Mouse (Mus musculus) forebrain, embryonic 15.5 days (tissue): ENCODE measurements around the gene Cd160. TPM values are rescaled to one million over a fixed set of nuclear protein-coding genes. Genes with fewer than 3 reads are reported as not detected.
A peak's percentile ranks its signal among the peaks of the same experiment; 100 is the strongest.

Experiments
- ATAC-seq: fragments of 200-750 bp; cut with Nextera tagmentation; replicated peaks from 2 replicates; pipeline ENCODE4 v1.8.0; 2017; ENCODE audit warnings: mild to moderate bottlenecking, moderate TSS enrichment, moderate library complexity
- H3K27ac ChIP-seq: fragments of 300-500 bp; sonication (generic); replicated peaks from 2 replicates; pipeline ENCODE4 v1.5.1; 2015; ENCODE audit warnings: mild to moderate bottlenecking, inconsistent platforms
- H3K27me3 ChIP-seq: fragments of 300-500 bp; sonication (generic); 2 replicates; pipeline ENCODE4 v1.6.1; 2015; ENCODE audit warnings: inconsistent platforms
- H3K36me3 ChIP-seq: fragments of 300-500 bp; sonication (generic); 2 replicates; pipeline ENCODE4 v1.6.1; 2015; ENCODE audit warnings: mild to moderate bottlenecking, inconsistent platforms
- H3K4me1 ChIP-seq: fragments of 300-500 bp; sonication (generic); 2 replicates; pipeline ENCODE4 v1.6.1; 2015; ENCODE audit warnings: inconsistent platforms
- H3K4me2 ChIP-seq: fragments of 300-500 bp; sonication (generic); replicated peaks from 2 replicates; pipeline ENCODE4 v1.6.1; 2015; ENCODE audit warnings: mild to moderate bottlenecking, inconsistent platforms
- H3K4me3 ChIP-seq: fragments of 300-500 bp; sonication (generic); 2 replicates; pipeline ENCODE4 v1.5.1; 2015; ENCODE audit warnings: mild to moderate bottlenecking, inconsistent platforms
- H3K9ac ChIP-seq: fragments of 300-500 bp; sonication (generic); replicated peaks from 2 replicates; pipeline ENCODE4 v1.6.1; 2015; ENCODE audit warnings: mild to moderate bottlenecking, inconsistent platforms
- H3K9me3 ChIP-seq: fragments of 300-500 bp; sonication (generic); 2 replicates; pipeline ENCODE4 v1.6.1; 2016; ENCODE audit warnings: inconsistent platforms
- WGBS: fragments of 180-500 bp; shearing (Covaris S2); methylation state at CpG from one replicate; pipeline ENCODE4 v1.1.7; 2015; ENCODE audit warnings: mixed read lengths; 5-methylcytosine and 5-hydroxymethylcytosine counted together
- polyA plus RNA-seq: library from polyadenylated mRNA; unstranded; fragments of >200 nt; fragmentation: Nextera tagmentation; extraction: Ambion mirVana; gene quantifications from 2 replicates; pipeline ENCODE4 v1.2.1, GENCODE M21; 2015

Cd160 gene
- polyA plus RNA-seq, 1 experiment from 2014 or later, result 0.11 TPM

DNA sequence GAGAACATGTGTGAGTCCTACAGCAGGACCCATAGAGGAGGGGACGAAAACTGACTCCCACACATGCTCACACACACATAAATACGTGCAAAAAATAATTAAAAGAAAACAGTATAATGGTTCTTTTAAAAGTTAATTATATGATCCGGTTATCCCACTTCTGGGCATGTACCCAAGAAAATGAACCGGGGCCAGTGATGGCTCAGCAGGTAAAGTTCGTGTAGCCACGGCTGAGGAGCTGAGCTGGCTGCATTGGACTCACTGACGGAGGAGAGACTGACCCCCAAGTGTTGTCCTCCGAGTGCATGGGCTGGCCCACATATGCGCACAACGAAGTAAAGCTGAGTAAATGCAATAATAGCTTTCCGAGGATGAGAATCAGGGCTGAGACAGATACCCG is 4.5 kb downstream of the Cd160 start:
- 71% methylated on average over 12 of the region's 12 CpGs for WGBS
- H3K4me1 ChIP-seq, result no peaks in the 10 kb centered on the region

DNA sequence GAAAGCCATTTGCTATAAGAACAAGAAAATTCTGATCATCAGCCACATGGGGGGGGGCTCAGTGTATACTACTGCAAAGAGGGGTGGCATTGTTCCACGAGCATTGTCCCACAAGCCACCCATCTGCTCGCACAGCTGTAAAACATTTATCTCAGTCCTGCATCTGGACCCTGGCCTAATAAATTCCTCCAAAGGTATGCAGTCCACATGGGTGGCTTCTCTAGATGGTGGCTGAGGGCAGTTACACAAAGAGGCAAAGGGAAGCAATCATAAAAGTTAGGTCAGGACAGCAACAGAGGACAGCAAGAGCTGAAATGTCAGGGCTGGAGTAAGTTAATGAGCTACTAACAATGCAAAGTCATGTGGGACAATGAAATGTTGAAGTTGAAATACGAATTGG is 5.5 kb downstream of the Cd160 start:
- no peak for ATAC-seq

More for the DNA sequence above, 4.5 kb downstream of the Cd160 start:
- Histone ChIP-seq H3K9me3 (no peaks in the 10 kb centered on the region), H3K4me2 (no peak overlapping the region), H3K27me3 (no peaks in the 10 kb centered on the region), H3K36me3 (no peaks in the 10 kb centered on the region), H3K27ac (no peak overlapping the region), H3K4me3 (no peak overlapping the region), H3K9ac (no peak overlapping the region)
- no peak for ATAC-seq

DNA sequence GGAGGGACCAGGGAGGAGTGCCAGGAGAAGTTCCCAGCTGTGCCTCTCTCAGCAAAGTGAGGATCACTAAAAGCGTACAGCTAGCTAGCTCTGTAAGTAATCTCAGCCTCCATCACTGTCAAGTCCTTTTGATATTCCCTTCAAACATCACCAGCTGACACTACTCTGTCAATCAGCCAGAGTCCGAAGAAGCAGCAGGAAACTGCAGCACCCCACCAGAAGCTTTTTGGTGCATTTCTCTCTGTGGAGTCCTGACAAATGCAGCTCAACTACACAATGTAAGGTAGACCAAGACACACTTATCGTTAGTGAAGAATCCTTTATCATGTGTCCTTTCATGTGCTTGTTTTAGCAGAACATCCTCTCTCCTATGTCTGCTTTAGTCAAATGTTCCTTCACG is 7.6 kb downstream of the Cd160 start:
- no peak overlapping the region for H3K9ac ChIP-seq
- no peak overlapping the region for H3K27ac ChIP-seq
- H3K27me3 ChIP-seq, result no peaks in the 10 kb centered on the region
- H3K4me3 ChIP-seq, result no peak overlapping the region
- no peak for ATAC-seq
- 87% methylated on average over 4 of the region's 4 CpGs for WGBS
- no peaks in the 10 kb centered on the region for H3K9me3 ChIP-seq
- H3K4me1 ChIP-seq, result no peaks in the 10 kb centered on the region
- no peaks in the 10 kb centered on the region for H3K36me3 ChIP-seq
- H3K4me2 ChIP-seq, result no peak overlapping the region

More for the DNA sequence above, 5.5 kb downstream of the Cd160 start:
- Histone ChIP-seq H3K4me2 (no peak overlapping the region), H3K27me3 (no peaks in the 10 kb centered on the region), H3K27ac (no peak overlapping the region), H3K36me3 (no peaks in the 10 kb centered on the region), H3K9ac (no peak overlapping the region), H3K4me1 (no peaks in the 10 kb centered on the region), H3K9me3 (no peaks in the 10 kb centered on the region), H3K4me3 (no peak overlapping the region)
- WGBS, result 66% methylated on average over 3 of the region's 3 CpGs

DNA sequence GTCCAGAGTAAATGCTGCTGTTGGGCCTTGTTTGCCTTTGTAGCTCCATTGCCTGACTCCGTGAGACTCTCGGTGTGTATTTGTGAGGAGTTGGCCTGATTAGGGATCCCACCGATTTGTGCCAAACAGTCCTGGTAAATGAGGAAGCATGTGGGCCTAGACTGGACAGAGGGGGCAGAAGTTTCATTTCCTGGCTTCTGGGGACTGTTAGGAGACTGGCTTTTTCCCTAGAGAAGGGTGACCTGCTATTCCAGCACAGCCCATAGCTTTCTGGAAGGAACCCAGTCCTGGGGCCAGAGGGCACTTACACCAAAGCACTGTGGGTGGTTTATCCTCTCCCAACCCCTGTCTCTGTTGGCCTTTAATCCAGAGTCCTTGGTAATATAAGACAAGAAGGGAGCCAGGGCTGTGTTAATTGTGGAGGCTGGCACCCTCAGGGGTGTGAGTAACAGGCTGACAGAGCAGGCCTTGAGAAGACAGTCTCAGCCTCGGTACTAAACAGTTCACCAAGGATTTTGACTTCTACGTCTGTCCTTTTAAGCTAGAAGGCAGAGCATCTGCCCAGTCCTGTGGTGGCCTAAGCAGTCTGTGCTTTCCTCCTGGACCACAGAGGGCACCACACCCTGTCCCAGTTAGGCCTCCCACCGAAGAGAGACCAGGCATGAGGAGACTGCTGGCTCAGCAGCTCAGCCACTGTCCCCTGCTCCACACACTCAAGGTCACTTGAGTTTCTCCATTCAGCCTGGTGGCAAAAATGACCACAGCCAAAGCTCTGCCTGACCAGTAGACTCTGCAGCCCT is 8.8 kb downstream of the Cd160 start:
- Histone ChIP-seq H3K27me3 (no peaks in the 10 kb centered on the region), H3K4me1 (no peaks in the 10 kb centered on the region), H3K9ac (no peak overlapping the region), H3K4me2 (no peak overlapping the region), H3K36me3 (no peaks in the 10 kb centered on the region), H3K27ac (no peak overlapping the region), H3K4me3 (no peak overlapping the region), H3K9me3 (no peaks in the 10 kb centered on the region)
- WGBS, result 78% methylated on average over 6 of the region's 6 CpGs
- no peak for ATAC-seq

DNA sequence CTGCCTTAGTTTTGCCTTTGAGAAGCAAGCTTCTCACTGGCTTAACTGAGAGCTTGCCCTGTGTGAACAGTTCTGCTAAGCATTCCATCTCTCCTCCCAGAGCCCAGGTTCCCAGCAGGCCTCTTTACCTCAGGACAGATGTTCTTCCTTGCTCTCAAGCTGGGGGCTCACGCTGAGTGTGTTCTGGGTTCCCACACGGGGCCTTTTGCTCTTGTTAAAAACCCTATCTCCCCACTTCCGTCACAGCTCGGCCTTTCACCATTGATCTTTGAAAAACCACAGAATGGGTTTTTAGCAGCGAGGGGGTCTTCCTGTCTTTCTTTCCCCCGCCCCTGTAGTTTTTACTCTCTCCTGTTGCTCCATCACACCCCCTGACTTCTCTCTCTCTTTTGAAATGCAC is 14.8 kb downstream of the Cd160 start:
- H3K9me3 ChIP-seq, result no peaks in the 10 kb centered on the region
- H3K27ac ChIP-seq, result no peak overlapping the region
- no peak overlapping the region for H3K9ac ChIP-seq
- no peaks in the 10 kb centered on the region for H3K27me3 ChIP-seq
- no peak overlapping the region for H3K4me3 ChIP-seq
- peaks cover 4% of the 10 kb centered on the region; the same call in 1 of the 2 replicates for H3K4me1 ChIP-seq
- 54% methylated on average over 6 of the region's 6 CpGs for WGBS
- H3K36me3 ChIP-seq, result no peaks in the 10 kb centered on the region
- no peak for ATAC-seq
- H3K4me2 ChIP-seq, result no peak overlapping the region

DNA sequence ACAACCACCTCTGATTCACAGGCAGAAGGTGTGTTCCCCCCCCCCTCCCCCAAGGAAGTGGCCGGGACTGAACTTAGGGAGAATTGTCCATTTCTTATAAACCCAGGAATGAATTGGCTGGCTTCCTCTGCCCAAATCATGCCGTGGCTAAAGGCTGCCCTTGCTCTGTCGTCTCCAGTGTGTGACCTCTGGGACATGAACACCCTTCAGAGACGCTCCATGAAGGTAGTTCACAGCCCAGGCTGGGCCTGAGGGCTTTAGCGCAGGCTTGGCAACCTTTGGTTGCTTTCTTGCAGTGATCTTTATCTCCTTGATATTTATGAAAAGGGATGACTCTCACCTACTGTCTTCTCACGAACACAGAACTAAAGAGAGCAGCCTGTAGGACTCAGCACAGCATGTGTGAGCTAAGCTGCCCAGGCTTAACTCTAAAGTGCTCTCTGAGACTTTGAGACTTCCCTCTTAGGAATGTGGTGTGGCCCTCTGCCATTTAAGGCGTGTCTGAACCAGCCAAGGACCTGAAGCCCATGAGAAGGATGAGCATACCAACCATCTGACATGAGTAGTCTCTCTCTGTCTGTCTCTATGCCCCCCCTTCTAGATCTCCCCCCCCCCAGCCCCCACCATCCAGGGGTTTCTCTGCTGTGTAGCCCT is 15.4 kb downstream of the Cd160 start:
- Histone ChIP-seq H3K4me2 (no peak overlapping the region), H3K27ac (no peak overlapping the region), H3K36me3 (no peaks in the 10 kb centered on the region), H3K9ac (no peak overlapping the region), H3K4me3 (no peak overlapping the region), H3K4me1 (peaks cover 4% of the 10 kb centered on the region; the same call in 1 of the 2 replicates), H3K27me3 (no peaks in the 10 kb centered on the region), H3K9me3 (no peaks in the 10 kb centered on the region)
- no peak for ATAC-seq
- 69% methylated on average over 7 of the region's 7 CpGs for WGBS

DNA sequence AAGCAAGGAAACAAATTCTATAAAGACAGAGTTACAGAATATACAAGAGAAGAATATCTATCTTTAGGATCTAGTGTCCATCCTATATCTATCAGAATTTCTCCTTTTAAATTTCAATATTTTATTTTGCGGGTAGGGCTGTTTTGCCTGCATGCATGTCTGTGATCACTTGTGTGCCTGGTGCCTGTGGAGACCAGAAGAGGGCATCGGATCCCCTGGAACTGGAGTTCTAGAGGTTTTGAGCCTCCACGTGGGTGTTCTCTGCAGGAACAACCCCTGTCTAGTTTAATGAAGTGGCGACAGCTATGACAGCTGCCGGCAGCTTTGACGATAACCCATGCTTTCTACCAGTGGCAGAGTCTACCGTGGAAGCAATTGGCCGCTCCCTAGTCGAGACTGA is 16.0 kb downstream of the Cd160 start:
- H3K36me3 ChIP-seq, result no peaks in the 10 kb centered on the region
- no peak overlapping the region for H3K4me3 ChIP-seq
- H3K27ac ChIP-seq, result no peak overlapping the region
- H3K4me2 ChIP-seq, result no peak overlapping the region
- no peaks in the 10 kb centered on the region for H3K9me3 ChIP-seq
- ATAC-seq, result no peak
- 36% methylated on average over 9 of the region's 9 CpGs for WGBS
- H3K9ac ChIP-seq, result no peak overlapping the region
- H3K27me3 ChIP-seq, result no peaks in the 10 kb centered on the region
- peaks cover 4% of the 10 kb centered on the region; the same call in 1 of the 2 replicates for H3K4me1 ChIP-seq

DNA sequence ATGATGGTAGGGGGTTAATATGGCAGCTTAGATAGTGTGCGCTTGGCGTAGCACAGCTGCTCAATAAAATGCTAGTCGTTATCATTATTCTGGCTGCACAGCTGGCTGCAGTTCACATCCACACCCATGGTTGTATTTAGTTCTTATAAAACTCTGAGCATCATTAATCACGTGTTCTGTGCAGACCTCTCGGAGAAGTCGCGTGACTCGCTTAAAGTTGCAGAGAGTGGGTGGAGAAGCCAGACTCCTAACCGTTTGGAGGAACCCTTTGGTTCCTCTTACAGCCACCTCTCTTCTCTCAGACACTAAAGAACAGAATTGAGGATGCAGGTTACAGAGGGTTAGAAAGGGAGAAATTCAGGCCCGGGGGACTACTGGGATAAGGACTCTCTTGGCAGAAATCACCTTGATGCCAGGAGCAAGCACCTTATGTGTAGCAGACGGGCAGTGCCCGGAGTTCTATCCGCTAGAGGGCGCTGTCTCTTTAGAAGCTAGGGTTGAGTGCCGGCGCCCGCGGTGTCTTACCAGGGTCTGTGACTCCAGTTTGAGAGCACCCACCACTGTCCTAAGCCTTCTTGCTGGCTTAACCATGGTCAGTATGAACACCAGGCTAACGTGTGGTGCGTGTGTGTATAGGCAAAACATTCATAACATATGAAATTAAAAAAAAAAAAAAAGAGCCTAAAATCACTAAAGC is 16.6 kb downstream of the Cd160 start:
- no peaks in the 10 kb centered on the region for H3K36me3 ChIP-seq
- 44% methylated on average over 20 of the region's 20 CpGs for WGBS
- H3K27ac ChIP-seq, result no peak overlapping the region
- no peak overlapping the region for H3K9ac ChIP-seq
- H3K4me3 ChIP-seq, result no peak overlapping the region
- H3K4me2 ChIP-seq, result no peak overlapping the region
- ATAC-seq, result 0 out of 2 replicates have a peak, but pooled peaks have one; percentile 8
- no peaks in the 10 kb centered on the region for H3K27me3 ChIP-seq
- H3K4me1 ChIP-seq, result peaks cover 4% of the 10 kb centered on the region; the same call in 1 of the 2 replicates
- H3K9me3 ChIP-seq, result no peaks in the 10 kb centered on the region

DNA sequence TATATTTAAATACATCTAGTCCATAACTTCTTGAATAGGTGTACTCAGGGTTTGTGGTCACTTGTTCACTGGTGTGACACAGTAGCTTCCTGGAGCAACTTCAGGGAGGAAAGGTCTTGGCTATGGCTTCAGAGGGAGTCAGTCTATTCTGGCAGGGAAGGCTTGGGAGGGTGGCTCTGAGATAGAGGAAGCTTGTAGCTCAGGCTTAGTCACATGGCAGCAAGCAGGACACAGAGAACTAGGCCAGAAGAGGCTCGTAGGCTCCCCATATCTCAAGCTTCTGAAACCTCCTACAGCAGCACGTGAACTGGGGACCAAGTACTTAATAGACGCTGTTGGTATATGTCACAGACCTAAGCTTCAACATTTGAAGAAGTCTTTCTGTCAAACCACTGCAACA is 17.9 kb downstream of the Cd160 start:
- no peak overlapping the region for H3K4me2 ChIP-seq
- 87% methylated on average over 3 of the region's 3 CpGs for WGBS
- ATAC-seq, result no peak
- no peak overlapping the region for H3K4me3 ChIP-seq
- no peaks in the 10 kb centered on the region for H3K36me3 ChIP-seq
- H3K9me3 ChIP-seq, result no peaks in the 10 kb centered on the region
- H3K4me1 ChIP-seq, result peaks cover 4% of the 10 kb centered on the region; the same call in 1 of the 2 replicates
- no peak overlapping the region for H3K9ac ChIP-seq
- H3K27me3 ChIP-seq, result no peaks in the 10 kb centered on the region
- H3K27ac ChIP-seq, result no peak overlapping the region

DNA sequence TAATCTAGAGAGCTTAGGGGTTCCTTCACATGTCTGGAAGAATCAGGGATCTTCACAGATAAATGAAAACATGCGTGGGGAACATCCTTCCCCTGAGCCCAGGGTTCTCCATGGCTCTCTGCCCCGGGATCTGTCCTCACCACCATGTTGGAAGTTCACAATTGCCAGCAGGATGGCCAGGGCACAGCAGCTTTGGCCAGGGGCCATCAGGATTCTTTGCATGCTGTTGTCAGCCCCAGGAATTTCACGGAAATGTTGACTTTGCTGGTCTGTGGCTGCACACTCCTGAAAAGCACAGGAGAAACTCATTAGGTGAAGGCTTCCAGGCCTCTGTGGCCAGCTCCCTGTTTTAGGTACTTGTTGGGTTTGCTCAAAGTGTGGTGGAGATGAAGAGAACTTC is 20.5 kb downstream of the Cd160 start:
- H3K4me3 ChIP-seq, result no peak overlapping the region
- 86% methylated on average over 3 of the region's 3 CpGs for WGBS
- no peak overlapping the region for H3K27ac ChIP-seq
- ATAC-seq, result no peak
- no peaks in the 10 kb centered on the region for H3K9me3 ChIP-seq
- peaks cover 4% of the 10 kb centered on the region; the same call in 1 of the 2 replicates for H3K4me1 ChIP-seq
- no peaks in the 10 kb centered on the region for H3K27me3 ChIP-seq
- no peak overlapping the region for H3K9ac ChIP-seq
- H3K4me2 ChIP-seq, result no peak overlapping the region
- no peaks in the 10 kb centered on the region for H3K36me3 ChIP-seq

DNA sequence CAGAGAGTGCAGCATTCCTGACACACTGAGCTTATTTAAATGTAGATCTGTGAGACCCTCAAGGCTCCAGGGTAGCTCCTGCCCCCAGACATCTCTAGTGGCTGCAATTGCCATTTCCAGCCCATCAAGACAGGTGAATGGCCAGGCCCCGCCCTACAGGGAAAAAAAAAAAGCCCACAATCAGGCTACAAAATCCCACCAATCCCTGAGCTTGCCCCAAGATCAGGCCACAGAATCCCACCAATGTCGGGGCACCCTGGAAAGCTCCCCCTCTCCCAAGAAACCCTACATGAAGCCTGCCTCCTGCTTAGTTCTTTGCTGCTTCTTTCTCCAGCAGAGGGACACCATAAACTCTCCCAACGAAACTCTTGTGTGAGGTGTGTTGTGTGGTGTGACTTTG is 21.0 kb downstream of the Cd160 start:
- ATAC-seq, result no peak
- H3K9me3 ChIP-seq, result no peaks in the 10 kb centered on the region
- peaks cover 3% of the 10 kb centered on the region; the same call in 1 of the 2 replicates for H3K4me1 ChIP-seq
- 60% methylated on average over 3 of the region's 3 CpGs for WGBS
- no peaks in the 10 kb centered on the region for H3K36me3 ChIP-seq
- H3K4me2 ChIP-seq, result no peak overlapping the region
- no peak overlapping the region for H3K27ac ChIP-seq
- no peaks in the 10 kb centered on the region for H3K27me3 ChIP-seq
- H3K4me3 ChIP-seq, result no peak overlapping the region
- no peak overlapping the region for H3K9ac ChIP-seq

DNA sequence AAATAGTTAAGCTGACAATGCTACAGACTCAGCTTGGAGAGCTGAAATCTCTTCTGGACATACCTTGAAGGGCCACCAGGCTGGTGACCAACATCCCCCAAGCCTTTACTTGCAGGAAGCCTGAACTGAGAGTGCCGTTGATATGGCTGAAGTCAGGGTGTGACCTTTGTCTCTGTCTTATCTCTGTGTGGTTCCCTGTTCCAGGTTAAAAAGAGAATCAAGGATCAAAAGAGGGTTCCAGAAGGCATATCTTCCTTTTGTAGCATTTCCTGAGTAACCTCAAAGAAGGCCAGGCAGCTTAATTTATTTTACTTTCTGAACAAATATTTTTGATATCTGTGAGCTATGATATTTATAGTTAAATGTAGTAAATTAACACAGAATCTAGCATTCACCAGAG is 26.9 kb downstream of the Cd160 start:
- WGBS, result 86% methylated on average over 1 of the region's 1 CpGs
- ATAC-seq, result no peak

More for the DNA sequence above, 26.9 kb downstream of the Cd160 start:
- H3K4me2 ChIP-seq, result no peak overlapping the region
- H3K4me3 ChIP-seq, result no peak overlapping the region
- no peaks in the 10 kb centered on the region for H3K27me3 ChIP-seq
- H3K4me1 ChIP-seq, result no peaks in the 10 kb centered on the region
- H3K9me3 ChIP-seq, result no peaks in the 10 kb centered on the region
- H3K36me3 ChIP-seq, result no peaks in the 10 kb centered on the region
- H3K9ac ChIP-seq, result no peak overlapping the region
- no peak overlapping the region for H3K27ac ChIP-seq
